Mouse (Mus musculus) adrenal gland, adult (tissue): ENCODE results near the gene Osbp.

ENCODE experiments used
- DNase-seq, 2 experiments: peaks; one replicate each; pipeline ENCODE4 v3.0.0; 2022 to 2023; ENCODE audit warnings: low spot score in 1 of 2; ENCODE audit not compliant: inconsistent age in 2 of 2

The Osbp gene

GRCm38 (mm10) chr19:11987841-11988240, 22.1 kb downstream of the Osbp start:
- no peak for DNase-seq

- DNase-seq = no peak
These were observed 23.6 kb downstream of the Osbp start for GRCm38 (mm10) chr19:11989334-11989733.

GRCm38 (mm10) chr19:11992034-11992433, 26.3 kb downstream of the Osbp start:
- no peak for DNase-seq

- no peak for DNase-seq
These were observed 26.8 kb downstream of the Osbp start for GRCm38 (mm10) chr19:11992441-11993029.

GRCm38 (mm10) chr19:11994703-11995431, 29.1 kb downstream of the Osbp start:
- peak; percentile 59 to 74 for DNase-seq

- no peak for DNase-seq
These were observed 30.1 kb downstream of the Osbp start for GRCm38 (mm10) chr19:11995722-11996448.

- no peak for DNase-seq
These were observed 35.9 kb downstream of the Osbp start for GRCm38 (mm10) chr19:12001686-12002085.

- peak; percentile 51 to 88 for DNase-seq
These were observed 36.4 kb downstream of the Osbp start for GRCm38 (mm10) chr19:12002125-12002524.

GRCm38 (mm10) chr19:12002791-12003190, 37.0 kb downstream of the Osbp start:
- peak in 1 of 2 experiments; percentile 46 for DNase-seq

- DNase-seq = no peak
These were observed 37.8 kb downstream of the Osbp start for GRCm38 (mm10) chr19:12003568-12003967.

- peak in 1 of 2 experiments; percentile 57 for DNase-seq
These were observed 38.7 kb downstream of the Osbp start for GRCm38 (mm10) chr19:12004216-12005008.

GRCm38 (mm10) chr19:12005376-12006360, 39.9 kb downstream of the Osbp start:
- DNase-seq = peak; percentile 92 to 98

- peak; percentile 41 to 78 for DNase-seq
These were observed 40.7 kb downstream of the Osbp start for GRCm38 (mm10) chr19:12006361-12006947.

- peak; percentile 70 to 90 for DNase-seq
These were observed 41.6 kb downstream of the Osbp start for GRCm38 (mm10) chr19:12007105-12007931.

GRCm38 (mm10) chr19:12008410-12009380, 43.0 kb downstream of the Osbp start:
- DNase-seq = no peak

- DNase-seq = peak; percentile 78 to 96
These were observed 44.0 kb downstream of the Osbp start for GRCm38 (mm10) chr19:12009501-12010280.

GRCm38 (mm10) chr19:12010281-12010771, 44.6 kb downstream of the Osbp start:
- DNase-seq = peak; percentile 86 to 93
